Mouse (Mus musculus): Measurements from ENCODE around the gene Pou6f1. TPM values are rescaled to one million over a fixed set of nuclear protein-coding genes. Genes with fewer than 3 reads are reported as not detected.
A peak's percentile ranks its signal among the peaks of the same experiment; 100 is the strongest.
"Not testable (repeated sequence)": the region's sequence is repeated elsewhere in the genome, so short reads cannot be mapped to it uniquely, and the experiment has no call there.

The Pou6f1 gene
- polyA plus RNA-seq, 1 experiment, result 14.4 TPM

GRCm38 (mm10) chr15:100576810-100577209, 23.0 kb downstream of the Pou6f1 start:
- DNase-seq (ENCODE audit: low spot score), result no peak

GRCm38 (mm10) chr15:100576392-100576791, 23.4 kb downstream of the Pou6f1 start:
- DNase-seq (ENCODE audit: low spot score), result no peak

GRCm38 (mm10) chr15:100575366-100575765, 24.4 kb downstream of the Pou6f1 start:
- no peak for DNase-seq (ENCODE audit: low spot score)

DNA sequence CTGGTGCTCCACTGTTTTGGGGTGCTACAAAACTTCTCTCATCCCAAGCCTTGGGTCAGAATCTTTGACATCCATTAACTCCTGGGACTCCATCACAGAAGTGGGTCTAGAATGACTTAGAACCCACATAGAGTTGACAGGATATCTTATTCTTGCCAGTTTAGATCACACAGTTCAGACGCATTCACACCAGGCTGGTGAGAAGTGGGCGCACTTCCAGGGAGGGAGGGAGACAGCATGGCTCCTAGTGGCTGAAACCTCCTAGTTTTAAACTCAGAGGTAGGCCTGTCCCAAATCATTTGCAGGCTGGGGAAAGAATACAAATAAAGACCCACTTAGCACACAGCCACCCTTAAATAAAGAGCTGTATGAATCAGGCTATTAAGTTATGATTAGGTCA, 25.4 kb downstream of the Pou6f1 start:
- no peak for DNase-seq (ENCODE audit: low spot score)

DNA sequence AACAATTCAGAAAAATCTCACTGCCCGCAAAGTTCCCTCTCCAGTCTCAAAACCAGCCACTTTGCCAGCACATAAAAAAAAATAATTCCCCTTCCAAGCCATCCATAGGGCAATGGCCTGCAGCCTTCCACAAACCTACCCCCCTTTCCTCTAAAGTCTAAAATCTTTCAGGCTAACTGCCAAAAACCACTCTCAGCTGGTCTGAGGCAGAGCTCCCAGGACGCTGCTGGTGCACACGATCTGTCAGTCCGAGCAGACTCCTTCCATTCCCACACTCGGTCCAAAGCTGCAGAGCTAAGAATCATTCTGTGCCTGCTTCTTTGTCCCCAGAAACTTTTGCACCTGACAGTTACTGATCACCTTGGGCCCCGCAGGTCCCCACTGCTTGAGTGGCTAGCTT, 25.8 kb downstream of the Pou6f1 start:
- DNase-seq (ENCODE audit: low spot score), result no peak

- DNase-seq (ENCODE audit: low spot score), result no peak
Observed at GRCm38 (mm10) chr15:100569239-100569638, 30.5 kb downstream of the Pou6f1 start.

DNA sequence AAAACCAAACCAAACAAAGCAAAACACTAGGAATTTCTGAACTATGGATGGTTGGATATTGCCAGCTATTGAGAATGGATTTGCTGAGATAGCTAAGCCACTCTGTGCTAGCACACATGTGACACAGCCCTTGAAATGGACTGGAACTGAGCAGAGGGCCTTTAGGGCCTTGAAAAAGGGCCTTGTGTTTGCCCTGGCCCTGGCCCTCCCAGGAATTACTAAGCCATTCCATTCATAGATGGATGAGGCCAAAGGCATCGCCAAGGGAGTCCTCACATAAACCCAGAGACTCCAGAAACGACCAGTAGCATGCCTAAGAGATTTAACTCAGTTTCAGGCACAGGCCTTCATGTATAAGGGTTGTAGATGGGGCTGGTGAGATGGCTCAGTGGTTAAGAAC, 33.3 kb downstream of the Pou6f1 start:
- no peak for DNase-seq (ENCODE audit: low spot score)

- DNase-seq (ENCODE audit: low spot score), result no peak
Observed at GRCm38 (mm10) chr15:100557705-100558433, 41.9 kb downstream of the Pou6f1 start.

DNA sequence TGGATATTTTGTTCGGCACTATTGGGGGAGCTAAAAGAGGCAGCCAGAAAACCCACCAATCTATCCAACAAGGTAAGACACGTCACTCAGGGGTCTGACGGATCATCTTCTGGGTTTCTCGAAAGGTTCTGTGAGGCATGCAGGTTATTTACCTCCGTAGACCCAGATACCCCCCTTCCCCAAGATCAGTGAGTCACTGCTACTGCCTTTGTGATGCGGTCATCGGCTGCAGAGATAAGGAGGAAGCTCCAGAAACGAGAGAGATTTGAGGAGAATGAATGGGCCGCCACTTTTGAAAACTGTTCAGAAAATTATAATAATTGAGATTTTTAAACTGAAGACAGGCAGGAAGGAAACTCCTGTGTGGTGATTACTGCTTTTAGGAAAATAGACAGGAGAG, 43.4 kb downstream of the Pou6f1 start:
- DNase-seq (ENCODE audit: low spot score), result no peak

DNA sequence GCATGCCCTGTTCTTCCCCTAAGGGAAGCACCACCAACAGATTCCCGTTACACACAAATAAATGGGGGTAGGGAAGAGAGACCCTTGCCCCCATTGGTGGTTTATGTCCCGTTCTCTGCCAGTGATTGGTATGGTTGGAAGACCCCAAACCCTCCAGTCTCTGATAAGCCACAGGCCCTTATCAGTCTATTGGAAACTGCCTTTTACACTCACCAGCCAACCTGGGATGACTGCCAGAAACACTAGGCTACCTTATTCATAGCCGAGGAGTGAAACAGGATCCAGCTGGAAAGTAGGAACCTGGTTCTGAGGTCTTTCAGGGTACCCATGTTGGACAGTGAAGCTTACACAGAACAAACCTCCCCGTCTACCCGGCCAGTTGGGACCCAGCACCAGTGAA, 43.8 kb downstream of the Pou6f1 start:
- DNase-seq (ENCODE audit: low spot score), result no peak

- peak; percentile 96 for DNase-seq (ENCODE audit: low spot score)
Observed at GRCm38 (mm10) chr15:100551326-100552307, 48.2 kb downstream of the Pou6f1 start, which contains the start of gene Tfcp2. TSS of gene Tfcp2 (minus strand) at chr15:100552008.

- no peak for DNase-seq (ENCODE audit: low spot score)
Observed at GRCm38 (mm10) chr15:100550280-100550679, 49.5 kb downstream of the Pou6f1 start.

DNA sequence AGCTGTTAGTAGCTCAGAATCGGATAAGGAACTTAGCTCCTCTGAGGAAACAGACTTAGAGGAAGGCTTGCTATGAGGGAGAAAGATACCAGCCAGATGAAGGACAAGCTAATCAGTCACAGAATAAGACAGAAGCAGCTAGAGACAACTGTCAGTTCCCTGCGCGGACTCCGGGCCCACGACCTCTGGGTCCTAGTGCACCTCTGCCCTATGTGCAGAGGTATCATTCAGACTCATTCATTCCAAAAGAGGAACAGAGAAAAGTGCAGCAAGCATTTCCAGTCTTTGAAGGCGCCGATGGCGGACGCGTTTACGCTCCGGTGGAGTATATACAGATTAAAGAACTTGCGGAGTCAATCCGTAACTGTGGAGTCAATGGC, 56.1 kb downstream of the Pou6f1 start:
- DNase-seq (ENCODE audit: low spot score), result not testable (repeated sequence)

DNA sequence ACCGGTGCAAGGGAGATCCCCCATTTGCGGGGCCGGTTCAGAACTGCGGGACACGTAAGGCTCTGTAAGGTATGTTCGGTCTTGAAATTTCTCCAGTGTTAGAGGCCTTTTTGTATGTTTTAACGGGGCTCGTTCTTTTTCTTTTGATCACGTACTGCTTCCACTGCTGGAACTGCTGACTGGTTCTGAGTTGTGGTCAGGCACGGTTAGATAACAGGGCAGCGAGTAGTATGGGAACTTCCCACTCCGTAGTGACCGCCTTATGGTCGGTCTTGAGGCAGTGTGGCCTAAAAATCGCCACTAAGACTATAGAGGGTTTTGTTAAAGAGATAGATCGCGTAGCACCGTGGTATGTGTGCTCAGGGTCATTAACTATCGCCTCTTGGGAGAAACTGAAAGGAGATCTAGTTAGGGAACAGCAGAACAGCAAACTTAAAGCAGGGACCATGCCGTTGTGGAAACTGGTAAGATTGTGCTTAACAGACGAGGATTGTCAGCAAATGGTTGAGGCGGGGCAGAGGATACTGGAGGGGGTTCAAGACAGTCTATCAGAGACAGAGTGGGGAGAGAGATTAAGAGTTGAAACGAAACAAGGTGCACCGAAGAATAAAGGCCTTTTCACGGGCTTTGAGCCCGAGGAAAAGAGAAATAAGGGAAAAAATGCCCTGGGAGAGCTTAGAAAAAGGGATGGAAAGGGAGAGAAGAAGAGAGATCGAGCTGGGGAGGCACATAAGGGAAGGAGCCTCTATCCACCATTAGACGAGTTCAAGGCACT, 56.7 kb downstream of the Pou6f1 start:
- DNase-seq (ENCODE audit: low spot score), result not testable (repeated sequence)

GRCm38 (mm10) chr15:100541426-100541825, 58.4 kb downstream of the Pou6f1 start:
- no peak for DNase-seq (ENCODE audit: low spot score)

DNA sequence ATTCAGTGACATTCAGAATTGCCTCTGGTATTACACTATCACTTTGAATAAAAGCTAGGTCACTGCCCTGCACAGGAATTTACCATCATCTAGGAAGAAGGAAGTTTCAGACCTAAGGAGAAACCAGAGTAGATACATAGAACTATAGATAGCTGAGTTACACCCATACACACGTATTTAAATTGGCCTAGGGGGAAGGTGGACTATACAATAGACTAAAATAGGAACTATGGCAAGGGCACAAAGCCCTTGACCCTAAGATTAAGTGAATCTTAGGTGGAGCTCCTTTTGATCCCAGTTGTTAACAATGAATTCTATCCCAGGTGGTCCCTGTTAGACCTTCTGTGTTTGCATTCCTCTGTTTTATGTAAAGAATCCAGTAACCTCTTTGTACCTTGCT, 58.8 kb downstream of the Pou6f1 start:
- DNase-seq (ENCODE audit: low spot score), result not testable (repeated sequence)

GRCm38 (mm10) chr15:100539411-100539810, 60.4 kb downstream of the Pou6f1 start:
- DNase-seq (ENCODE audit: low spot score), result no peak

DNA sequence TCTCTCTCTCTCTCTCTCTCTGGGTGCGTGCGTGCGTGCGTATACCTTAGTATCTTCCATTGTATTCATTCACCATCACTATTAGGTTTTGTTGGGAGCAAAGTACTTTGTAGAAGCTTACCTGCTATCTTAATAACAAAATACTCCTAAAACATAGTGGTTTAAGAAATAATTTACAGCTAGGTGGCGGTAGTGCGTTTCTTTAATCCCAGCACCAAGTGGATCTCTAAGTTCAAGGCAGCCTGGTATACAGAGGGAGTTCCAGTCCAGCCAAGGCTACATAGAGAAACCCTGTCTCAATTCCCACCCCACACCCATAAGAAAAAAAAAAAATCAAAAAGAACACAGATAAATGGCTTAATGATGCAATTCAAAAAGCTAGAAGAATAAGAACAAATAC, 61.9 kb downstream of the Pou6f1 start:
- no peak for DNase-seq (ENCODE audit: low spot score)

- DNase-seq (ENCODE audit: low spot score), result no peak
Observed at GRCm38 (mm10) chr15:100527900-100528299, 71.9 kb downstream of the Pou6f1 start.

- DNase-seq (ENCODE audit: low spot score), result no peak
Observed at GRCm38 (mm10) chr15:100525405-100525804, 74.4 kb downstream of the Pou6f1 start.

Data from urinary bladder, adult 2 months (tissue).